Mouse (Mus musculus) kidney, embryonic 16.5 days (tissue): Measurements from ENCODE around the gene Pdxk. TPM values are rescaled to one million over a fixed set of nuclear protein-coding genes. Genes with fewer than 3 reads are reported as not detected.

Source experiments
- ATAC-seq: fragments of 200-750 bp; cut with Nextera tagmentation; 2 replicates; pipeline ENCODE4 v1.8.0; 2017; ENCODE audit warnings: moderate TSS enrichment; ENCODE audit not compliant: low FRiP score, low TSS enrichment
- H3K27ac ChIP-seq: fragments of 300-500 bp; sonication (generic); 2 replicates; pipeline ENCODE4 v1.5.1; 2014; ENCODE audit warnings: low read length
- H3K27me3 ChIP-seq: fragments of 300-500 bp; sonication (generic); 2 replicates; pipeline ENCODE4 v1.6.1; 2014; ENCODE audit warnings: low read length, control low read depth, mixed read lengths; ENCODE audit not compliant: insufficient read depth
- H3K36me3 ChIP-seq: fragments of 300-500 bp; sonication (generic); 2 replicates; pipeline ENCODE4 v1.6.1; 2014; ENCODE audit warnings: low read length, control low read depth, mixed read lengths; ENCODE audit not compliant: insufficient read depth
- H3K4me1 ChIP-seq: fragments of 300-500 bp; sonication (generic); 2 replicates; pipeline ENCODE4 v1.6.1; 2014; ENCODE audit warnings: low read length, control low read depth, mixed read lengths; ENCODE audit not compliant: insufficient read depth
- H3K4me2 ChIP-seq: fragments of 300-500 bp; sonication (generic); replicated peaks from 2 replicates; pipeline ENCODE4 v1.6.1; 2014; ENCODE audit warnings: low read depth, low read length
- H3K4me3 ChIP-seq: fragments of 300-500 bp; sonication (generic); 2 replicates; pipeline ENCODE4 v1.5.1; 2014; ENCODE audit warnings: mild to moderate bottlenecking, low read length
- H3K9ac ChIP-seq: fragments of 300-500 bp; sonication (generic); replicated peaks from 2 replicates; pipeline ENCODE4 v1.6.1; 2014; ENCODE audit warnings: low read length
- H3K9me3 ChIP-seq: fragments of 300-500 bp; sonication (generic); 2 replicates; pipeline ENCODE4 v1.6.1; 2016; ENCODE audit warnings: low read length, control low read depth
- WGBS: fragments of 180-500 bp; shearing (Covaris S2); extraction: QIAGEN DNeasy Blood & Tissue Kit; methylation state at CpG from one replicate; pipeline ENCODE4 v1.1.7; 2014; 5-methylcytosine and 5-hydroxymethylcytosine counted together
- polyA plus RNA-seq: library from polyadenylated mRNA; unstranded; fragments of >200 nt; fragmentation: Nextera tagmentation; extraction: Ambion mirVana; gene quantifications from 2 replicates; pipeline ENCODE4 v1.2.1, GENCODE M21; 2015

Pdxk gene
- polyA plus RNA-seq, 1 experiment from 2014 or later = 28.4 TPM

DNA sequence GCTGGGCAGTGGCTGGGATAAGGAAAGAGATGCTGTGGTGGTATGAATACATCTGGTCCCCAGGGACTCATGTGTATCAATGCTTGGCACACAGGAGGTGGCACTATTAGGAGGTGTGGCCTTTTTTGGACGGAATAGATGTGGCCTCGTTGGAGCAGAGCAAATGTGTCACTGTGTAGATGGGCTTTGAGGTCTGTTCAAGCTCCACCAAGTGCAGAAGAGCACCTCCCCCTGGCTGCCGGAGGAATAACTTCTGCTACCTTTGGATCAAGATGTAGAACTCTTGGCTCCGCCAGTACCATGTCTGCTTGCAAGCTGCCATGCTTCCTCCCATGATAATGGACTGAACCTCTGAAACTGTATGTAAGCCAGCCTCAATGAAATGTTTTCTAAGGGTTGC, 3.0 kb downstream of the Pdxk start:
- ATAC-seq = no peak
- Histone ChIP-seq H3K27ac (no peak overlapping the region), H3K4me1 (peaks cover 22% of the 10 kb centered on the region), H3K9me3 (no peaks in the 10 kb centered on the region), H3K4me3 (no peak overlapping the region), H3K36me3 (no peaks in the 10 kb centered on the region), H3K9ac (no peak overlapping the region), H3K4me2 (no peak overlapping the region), H3K27me3 (no peaks in the 10 kb centered on the region)
- 65% methylated on average over 4 of the region's 4 CpGs for WGBS

DNA sequence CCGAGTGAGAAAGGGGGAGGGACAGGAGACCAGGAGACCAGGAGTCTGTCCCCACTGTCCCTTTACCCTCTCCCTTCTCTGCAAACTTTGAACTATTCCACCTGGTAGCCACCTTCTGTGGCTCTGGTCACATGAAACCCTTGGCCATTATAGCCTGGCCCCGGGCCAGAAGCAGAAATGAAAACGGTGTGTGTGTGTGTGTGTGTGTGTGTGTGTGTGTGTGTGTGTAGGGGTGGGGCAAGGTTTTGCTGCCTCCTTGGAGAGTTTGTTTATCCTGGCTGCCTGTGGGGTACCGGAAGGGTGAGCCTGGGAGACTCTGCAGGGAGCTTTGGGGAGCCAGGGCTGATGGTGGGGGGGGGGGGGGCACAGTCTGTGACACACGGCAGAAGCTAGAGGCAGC, 4.3 kb downstream of the Pdxk start:
- no peaks in the 10 kb centered on the region for H3K36me3 ChIP-seq
- 13% methylated on average over 5 of the region's 5 CpGs for WGBS
- no peak for ATAC-seq
- peaks cover 22% of the 10 kb centered on the region for H3K4me1 ChIP-seq
- no peaks in the 10 kb centered on the region for H3K27me3 ChIP-seq
- peak overlapping the region; percentile 23; the same call in 1 of the 2 replicates for H3K27ac ChIP-seq
- H3K4me2 ChIP-seq = no peak overlapping the region
- H3K9me3 ChIP-seq = no peaks in the 10 kb centered on the region
- H3K9ac ChIP-seq = no peak overlapping the region
- H3K4me3 ChIP-seq = no peak overlapping the region

DNA sequence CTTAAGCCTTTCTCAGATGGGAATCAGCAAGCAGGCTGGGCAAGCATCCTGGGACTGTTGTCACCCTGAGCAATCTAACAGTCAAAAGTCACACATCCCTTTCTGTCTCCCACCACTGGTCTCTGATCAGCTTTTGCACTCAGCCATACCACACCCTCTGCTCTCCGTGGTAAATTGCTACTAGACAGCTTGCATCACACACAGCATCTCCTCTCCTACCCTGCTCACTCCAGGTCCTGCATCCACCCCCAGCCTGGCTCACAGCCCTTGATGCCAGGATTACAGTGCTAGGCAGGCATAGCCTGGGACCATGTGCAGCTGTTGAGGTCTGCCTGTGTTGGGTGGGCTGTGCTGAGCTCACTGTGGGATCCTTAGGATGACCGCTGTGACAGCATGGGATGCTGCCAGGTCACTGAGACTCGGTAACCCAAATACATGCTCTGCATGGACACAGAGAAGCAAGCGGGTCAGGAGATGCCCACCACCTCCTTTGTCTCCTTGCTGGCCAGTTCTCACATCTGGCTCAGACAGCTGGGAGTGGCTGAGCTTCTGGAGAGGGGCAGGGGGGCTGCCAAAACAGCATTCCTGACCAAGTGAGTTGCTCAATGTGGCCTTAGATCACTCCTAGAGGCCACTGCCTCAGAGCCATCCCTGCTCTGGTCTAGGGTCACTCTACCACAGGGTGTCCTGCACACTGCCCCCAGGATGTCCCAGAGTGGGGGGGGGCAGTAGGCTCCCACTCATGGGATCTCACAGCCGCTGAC, 6.2 kb downstream of the Pdxk start:
- Histone ChIP-seq H3K9ac (no peak overlapping the region), H3K4me2 (no peak overlapping the region), H3K36me3 (no peaks in the 10 kb centered on the region), H3K27ac (no peak overlapping the region), H3K4me3 (no peak overlapping the region), H3K4me1 (peaks cover 18% of the 10 kb centered on the region), H3K9me3 (no peaks in the 10 kb centered on the region), H3K27me3 (no peaks in the 10 kb centered on the region)
- ATAC-seq = no peak
- 73% methylated on average over 5 of the region's 5 CpGs for WGBS

DNA sequence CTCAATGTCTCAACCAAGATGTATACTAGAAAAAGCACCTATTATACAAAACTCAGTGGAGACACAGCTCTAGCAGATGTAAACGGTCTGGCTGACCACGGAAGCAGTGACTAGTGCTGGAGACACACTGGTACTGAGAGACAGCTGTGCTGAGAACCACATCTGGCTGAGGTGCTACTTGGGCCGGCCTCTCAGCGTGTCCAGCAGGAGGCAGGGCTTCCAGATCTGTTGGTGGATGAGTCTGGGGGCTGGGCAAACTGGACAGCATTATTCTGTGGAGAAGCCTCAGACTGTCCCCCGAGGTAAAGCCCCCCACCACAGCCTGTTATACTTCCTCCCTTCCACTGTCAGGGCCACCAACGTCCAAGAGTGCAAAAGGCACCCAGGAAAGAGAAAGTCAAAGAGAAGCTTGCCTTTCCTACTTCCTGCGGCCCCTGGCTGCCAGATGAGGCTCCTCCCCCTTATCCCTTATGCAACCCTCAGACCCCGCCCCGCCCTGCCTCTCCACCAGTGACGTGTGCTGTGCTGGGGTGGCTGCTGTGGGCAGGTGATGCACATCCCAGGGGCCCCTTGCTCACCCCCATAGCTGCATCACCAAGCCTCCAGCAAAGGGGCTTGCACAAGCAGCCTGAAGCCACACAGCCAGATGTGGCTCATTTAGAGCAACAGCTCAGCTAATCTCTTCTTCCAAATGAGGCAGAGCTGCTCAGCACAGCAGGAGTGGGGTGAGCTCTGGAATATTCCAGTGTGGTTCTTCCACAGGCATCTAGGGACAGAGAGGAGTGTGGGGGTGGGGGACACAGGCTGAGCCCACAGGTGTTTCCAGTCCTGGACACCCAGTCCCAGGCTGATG, 7.1 kb downstream of the Pdxk start:
- H3K27ac ChIP-seq = no peak overlapping the region
- no peak overlapping the region for H3K4me3 ChIP-seq
- WGBS = 29% methylated on average over 10 of the region's 10 CpGs

DNA sequence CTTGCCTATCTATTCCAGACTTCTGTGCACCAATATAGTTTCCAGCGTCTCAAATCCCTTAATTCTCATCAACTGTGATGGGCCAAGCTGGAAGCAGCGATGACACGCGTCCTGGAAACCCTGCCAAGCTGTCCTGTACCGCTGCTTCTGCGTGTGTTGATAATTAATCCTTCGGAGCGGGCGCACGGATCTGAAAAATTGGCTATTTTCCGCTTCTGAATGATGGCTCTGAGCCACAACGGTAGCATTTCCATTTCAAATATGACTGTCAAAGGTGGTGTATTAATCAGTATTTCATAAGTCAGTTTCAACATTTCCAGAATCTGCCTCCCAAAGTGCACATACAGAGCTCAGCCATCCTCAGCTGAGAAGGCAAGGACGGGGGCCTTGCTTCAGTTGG, 8.1 kb downstream of the Pdxk start:
- H3K4me3 ChIP-seq = no peak overlapping the region
- no peak overlapping the region for H3K27ac ChIP-seq
- H3K4me1 ChIP-seq = peaks cover 20% of the 10 kb centered on the region
- no peaks in the 10 kb centered on the region for H3K27me3 ChIP-seq
- 89% methylated on average over 13 of the region's 13 CpGs for WGBS
- no peak for ATAC-seq
- H3K4me2 ChIP-seq = no peak overlapping the region
- H3K9ac ChIP-seq = no peak overlapping the region
- no peaks in the 10 kb centered on the region for H3K9me3 ChIP-seq
- no peaks in the 10 kb centered on the region for H3K36me3 ChIP-seq

More for the DNA sequence above, 7.1 kb downstream of the Pdxk start:
- peak; percentile 49; the same call in 1 of the 2 replicates for ATAC-seq
- H3K4me1 ChIP-seq = peaks cover 20% of the 10 kb centered on the region
- H3K36me3 ChIP-seq = no peaks in the 10 kb centered on the region
- H3K4me2 ChIP-seq = peak overlapping the region; percentile 30; the same call in 1 of the 2 replicates
- no peaks in the 10 kb centered on the region for H3K27me3 ChIP-seq
- no peaks in the 10 kb centered on the region for H3K9me3 ChIP-seq
- H3K9ac ChIP-seq = no peak overlapping the region

DNA sequence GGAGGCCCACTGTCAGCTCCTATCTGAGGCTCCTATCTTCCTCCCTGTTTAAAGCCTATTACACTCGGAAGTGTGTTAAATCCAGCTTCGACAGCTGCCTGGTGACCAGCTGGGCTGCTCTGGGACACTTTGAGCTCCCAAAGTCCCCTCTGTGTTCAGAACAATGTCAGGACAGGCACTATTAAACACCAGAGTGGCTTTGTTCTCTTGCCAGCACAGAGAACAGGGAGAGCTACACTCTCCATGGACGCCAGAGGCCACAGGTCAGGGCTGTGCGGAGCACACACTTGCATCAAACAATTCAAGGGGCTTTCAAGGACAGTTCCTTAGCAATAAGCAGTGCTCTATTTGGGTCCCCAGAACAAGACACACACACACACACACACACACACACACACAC, 12.1 kb downstream of the Pdxk start:
- Histone ChIP-seq H3K4me2 (no peak overlapping the region), H3K4me1 (peaks cover 8% of the 10 kb centered on the region), H3K36me3 (peaks cover 17% of the 10 kb centered on the region), H3K27me3 (no peaks in the 10 kb centered on the region), H3K4me3 (no peak overlapping the region), H3K27ac (no peak overlapping the region), H3K9ac (no peak overlapping the region), H3K9me3 (no peaks in the 10 kb centered on the region)
- no peak for ATAC-seq
- 47% methylated on average over 4 of the region's 4 CpGs for WGBS

DNA sequence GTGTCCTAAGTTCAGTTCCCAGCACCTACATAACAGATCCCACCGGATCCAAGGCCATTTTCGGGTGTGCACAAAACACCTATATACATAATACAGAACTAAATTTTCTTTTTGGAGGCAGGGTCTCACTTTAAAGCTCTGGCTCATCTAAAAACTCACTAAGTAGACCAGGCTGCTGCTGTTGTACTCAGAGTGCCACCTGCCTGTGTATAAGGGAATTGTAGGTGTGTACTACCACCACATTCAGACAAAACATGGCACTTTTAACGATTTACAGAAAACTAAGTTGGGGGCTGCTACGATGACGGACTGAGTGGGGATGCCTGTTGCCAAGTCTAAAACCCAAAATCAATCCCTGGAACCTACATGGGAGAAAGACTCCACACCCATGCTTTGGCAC, 14.0 kb downstream of the Pdxk start:
- H3K36me3 ChIP-seq = peaks cover 24% of the 10 kb centered on the region
- no peaks in the 10 kb centered on the region for H3K27me3 ChIP-seq
- H3K4me3 ChIP-seq = no peak overlapping the region
- H3K9me3 ChIP-seq = no peaks in the 10 kb centered on the region
- no peak for ATAC-seq
- H3K9ac ChIP-seq = no peak overlapping the region
- 89% methylated on average over 5 of the region's 5 CpGs for WGBS
- no peak overlapping the region for H3K27ac ChIP-seq
- H3K4me2 ChIP-seq = no peak overlapping the region
- H3K4me1 ChIP-seq = peaks cover 4% of the 10 kb centered on the region; the same call in 1 of the 2 replicates

DNA sequence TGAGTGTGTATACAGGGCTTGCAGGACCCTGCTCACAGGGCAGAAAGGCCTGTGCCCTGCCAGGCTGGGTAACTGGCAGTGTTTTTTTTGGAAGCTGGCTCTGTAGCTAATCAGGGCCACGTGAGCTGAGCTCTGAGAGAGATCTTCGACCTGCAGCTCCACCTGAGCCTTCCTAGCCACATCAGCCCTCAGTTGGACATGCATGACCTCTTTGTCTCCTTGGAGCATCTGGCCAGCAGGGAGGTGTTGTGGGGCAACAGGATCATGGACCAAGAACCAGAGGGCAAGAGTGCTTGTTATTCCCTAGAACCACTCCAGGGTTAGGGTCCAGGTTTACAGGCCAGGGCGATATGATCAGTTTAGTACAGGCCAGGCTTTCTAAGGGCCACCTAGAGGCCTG, 17.4 kb downstream of the Pdxk start:
- H3K27ac ChIP-seq = no peak overlapping the region
- H3K4me2 ChIP-seq = no peak overlapping the region
- no peak for ATAC-seq
- H3K4me3 ChIP-seq = no peak overlapping the region
- no peaks in the 10 kb centered on the region for H3K9me3 ChIP-seq
- H3K27me3 ChIP-seq = no peaks in the 10 kb centered on the region
- 78% methylated on average over 3 of the region's 3 CpGs for WGBS
- H3K36me3 ChIP-seq = peaks cover 41% of the 10 kb centered on the region
- no peaks in the 10 kb centered on the region for H3K4me1 ChIP-seq
- H3K9ac ChIP-seq = no peak overlapping the region

DNA sequence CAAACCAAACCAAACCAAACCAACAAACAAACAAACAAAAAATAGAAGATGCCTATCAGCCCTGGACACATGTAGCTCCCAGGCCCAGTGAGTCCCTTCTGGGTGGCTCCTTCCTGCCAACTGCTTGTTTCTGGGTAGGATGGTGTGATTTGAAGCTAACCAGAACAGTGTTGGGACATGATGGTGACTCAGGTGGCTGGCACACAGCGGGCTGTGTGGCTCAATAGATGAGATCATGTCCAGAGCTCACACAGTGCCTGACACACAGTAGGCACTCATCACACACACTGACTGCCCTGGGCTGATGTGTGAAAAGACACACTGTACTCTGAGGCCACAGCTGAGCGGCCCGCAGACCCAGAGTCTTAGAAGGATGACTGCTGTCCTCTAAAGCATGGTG, 18.6 kb downstream of the Pdxk start:
- WGBS = 95% methylated on average over 3 of the region's 3 CpGs
- H3K4me3 ChIP-seq = no peak overlapping the region
- peaks cover 43% of the 10 kb centered on the region for H3K36me3 ChIP-seq
- H3K4me1 ChIP-seq = no peaks in the 10 kb centered on the region
- H3K9me3 ChIP-seq = no peaks in the 10 kb centered on the region
- ATAC-seq = no peak
- no peak overlapping the region for H3K4me2 ChIP-seq
- no peaks in the 10 kb centered on the region for H3K27me3 ChIP-seq
- H3K9ac ChIP-seq = no peak overlapping the region
- H3K27ac ChIP-seq = no peak overlapping the region

DNA sequence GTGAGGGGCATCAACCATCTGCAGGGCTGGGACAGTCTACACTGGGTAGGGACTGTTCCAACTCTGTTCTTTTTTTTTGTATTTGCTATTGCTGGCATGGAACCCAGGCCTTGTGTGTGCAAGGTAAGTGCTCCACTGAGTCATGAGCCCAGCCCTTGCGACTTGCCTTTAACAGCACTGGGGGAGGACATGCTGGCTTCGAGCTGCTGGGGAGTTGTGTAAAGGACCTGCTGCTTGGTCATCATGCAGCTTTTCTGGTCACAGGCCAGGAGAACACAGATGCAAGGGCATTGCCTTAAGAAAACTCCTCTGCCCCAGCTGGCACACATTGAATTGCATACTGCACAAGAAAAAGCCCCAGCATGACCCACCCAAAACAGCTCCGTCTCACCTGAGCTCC, 22.5 kb downstream of the Pdxk start:
- H3K27me3 ChIP-seq = no peaks in the 10 kb centered on the region
- WGBS = 95% methylated on average over 3 of the region's 3 CpGs
- H3K4me2 ChIP-seq = no peak overlapping the region

More for the DNA sequence above, 22.5 kb downstream of the Pdxk start:
- Histone ChIP-seq H3K9me3 (no peaks in the 10 kb centered on the region), H3K9ac (no peak overlapping the region), H3K4me3 (no peak overlapping the region), H3K4me1 (no peaks in the 10 kb centered on the region), H3K36me3 (peaks cover 26% of the 10 kb centered on the region), H3K27ac (no peak overlapping the region)
- ATAC-seq = no peak
